Mouse (Mus musculus) olfactory bulb, adult 2 months (tissue): ENCODE results near the gene Rbm26. TPM values are rescaled to one million over a fixed set of nuclear protein-coding genes. Genes with fewer than 3 reads are reported as not detected.

Experiments
- H3K27ac ChIP-seq: fragments of 200-500 bp; 2 replicates; pipeline ENCODE4 v1.5.1; 2012; ENCODE audit warnings: low read depth, low read length; ENCODE audit not compliant: insufficient read depth
- H3K4me1 ChIP-seq: fragments of 200-500 bp; 2 replicates; pipeline ENCODE4 v1.6.1; 2012; ENCODE audit warnings: low read length; ENCODE audit not compliant: control insufficient read depth, insufficient read depth
- H3K4me3 ChIP-seq: fragments of 200-500 bp; 2 replicates; pipeline ENCODE4 v1.5.1; 2012; ENCODE audit warnings: mild to moderate bottlenecking, low read depth, low read length, moderate library complexity; ENCODE audit not compliant: insufficient read depth
- CTCF ChIP-seq: fragments of 200-500 bp; IDR thresholded peaks from 2 replicates; pipeline ENCODE4 v1.5.1; 2012; ENCODE audit warnings: low read depth, mild to moderate bottlenecking, low read length, moderate library complexity; ENCODE audit not compliant: insufficient read depth
- POLR2A ChIP-seq: fragments of 200-500 bp; IDR thresholded peaks from 2 replicates; pipeline ENCODE4 v1.6.1; 2012; ENCODE audit warnings: mild to moderate bottlenecking, low read depth, low read length, moderate library complexity; ENCODE audit not compliant: insufficient read depth
- WGBS: fragments of 180-500 bp; shearing (Covaris S2); methylation state at CpG from one replicate; pipeline ENCODE4 v1.1.7; 2018; 5-methylcytosine and 5-hydroxymethylcytosine counted together
- polyA plus RNA-seq: library from polyadenylated mRNA; stranded (reverse); fragments of >200 nt; gene quantifications from 2 replicates; pipeline ENCODE4 v1.2.4, GENCODE M21; 2012; ENCODE audit warnings: low replicate concordance; ENCODE audit not compliant: missing spikeins, insufficient read depth, insufficient read length

Gene Rbm26
- polyA plus RNA-seq, 1 experiment, result 195 TPM

- no peak for TF ChIP-seq CTCF
- TF ChIP-seq POLR2A, result no peak
- Histone ChIP-seq H3K4me1 (no peaks in the 10 kb centered on the region), H3K4me3 (no peak overlapping the region), H3K27ac (no peak overlapping the region)
- 58% methylated on average over 14 of the region's 14 CpGs for WGBS
Observed at GRCm38 (mm10) chr14:105071010-105071509, 106.1 kb downstream of the Rbm26 start.

- TF ChIP-seq CTCF (no peak), POLR2A (no peak)
- H3K4me3 ChIP-seq, result no peak overlapping the region
- no peaks in the 10 kb centered on the region for H3K4me1 ChIP-seq
- no peak overlapping the region for H3K27ac ChIP-seq
- WGBS, result 71% methylated on average over 11 of the region's 11 CpGs
Observed at GRCm38 (mm10) chr14:105070258-105071009, 106.7 kb downstream of the Rbm26 start.

DNA sequence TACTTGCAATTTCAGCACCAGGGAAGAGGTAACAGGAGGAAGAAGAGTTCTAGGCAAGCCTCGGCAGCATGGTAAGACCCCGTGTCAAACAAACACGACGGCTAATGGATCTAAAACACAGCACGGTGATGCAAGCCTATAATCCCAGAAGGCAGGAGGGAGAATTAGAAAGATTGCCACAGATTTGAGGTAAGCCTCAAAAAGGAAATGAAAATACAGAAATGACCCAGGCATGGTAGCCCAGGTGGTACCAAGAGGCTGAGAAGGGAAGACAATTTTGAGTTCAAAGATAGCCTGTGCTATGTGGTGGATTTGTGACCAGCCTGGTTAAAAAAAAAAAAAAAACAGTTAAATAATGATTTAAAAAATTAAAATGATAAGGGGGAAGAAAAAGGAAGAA, 109.1 kb downstream of the Rbm26 start:
- no peaks in the 10 kb centered on the region for H3K4me1 ChIP-seq
- TF ChIP-seq CTCF, result no peak
- TF ChIP-seq POLR2A, result no peak
- no peak overlapping the region for H3K27ac ChIP-seq
- WGBS, result 90% methylated on average over 5 of the region's 5 CpGs
- no peak overlapping the region for H3K4me3 ChIP-seq

- 87% methylated on average over 1 of the region's 1 CpGs for WGBS
Observed at GRCm38 (mm10) chr14:105064243-105064642, 112.9 kb downstream of the Rbm26 start.

DNA sequence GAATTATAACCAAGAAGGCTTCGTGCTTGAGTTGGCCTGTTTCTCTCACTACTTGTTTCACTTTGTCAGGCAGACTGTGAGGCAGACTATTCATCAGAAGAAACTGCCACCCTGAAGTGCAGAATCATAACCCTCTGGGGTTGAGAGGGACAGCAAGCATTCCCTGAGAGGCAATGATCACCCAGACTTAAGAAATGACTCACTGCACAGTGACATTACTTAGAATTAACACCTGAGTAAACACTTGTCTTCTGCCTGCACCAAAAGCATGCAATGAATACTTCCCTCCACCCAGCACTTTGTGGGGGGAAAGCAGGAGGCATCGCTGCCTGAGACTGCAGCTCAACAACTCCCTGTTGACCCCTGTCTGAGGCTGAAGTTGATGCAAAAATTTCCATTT, 115.9 kb downstream of the Rbm26 start:
- H3K4me3 ChIP-seq, result no peak overlapping the region
- TF ChIP-seq CTCF (no peak), POLR2A (no peak)
- no peak overlapping the region for H3K27ac ChIP-seq
- no peaks in the 10 kb centered on the region for H3K4me1 ChIP-seq
- 79% methylated on average over 2 of the region's 2 CpGs for WGBS

More at GRCm38 (mm10) chr14:105064243-105064642, 112.9 kb downstream of the Rbm26 start:
- H3K4me1 ChIP-seq, result no peaks in the 10 kb centered on the region
- H3K4me3 ChIP-seq, result no peak overlapping the region
- TF ChIP-seq POLR2A (no peak), CTCF (no peak)
- no peak overlapping the region for H3K27ac ChIP-seq

- H3K4me1 ChIP-seq, result no peaks in the 10 kb centered on the region
- no peak overlapping the region for H3K27ac ChIP-seq
- H3K4me3 ChIP-seq, result no peak overlapping the region
- no peak for TF ChIP-seq POLR2A
- no peak for TF ChIP-seq CTCF
Observed at GRCm38 (mm10) chr14:105057934-105058333, 119.2 kb downstream of the Rbm26 start.

Other genes with a start within 250 kb of the Rbm26 start
- gene Ndfip2, start 81.2 kb upstream of the Rbm26 start, polyA plus RNA-seq, result not detected in 2 replicates